Mouse (Mus musculus): ENCODE measurements around the gene Abhd8.

- TF ChIP-seq CTCF (IDR thresholded peaks at IDR 0.05; ENCODE audit: low read depth, low read length) (no peak), GATA1 (IDR thresholded peaks at IDR 0.05; ENCODE audit: borderline replicate concordance, low read length) (no peak), TAL1 (conservative IDR thresholded peaks at IDR 0.05; ENCODE audit: low read depth, low read length) (no peak)
Observed at GRCm38 (mm10) chr8:71408231-71408630, 55.2 kb downstream of the Abhd8 start.

Measured in G1E (cell line).